Mouse (Mus musculus): ENCODE measurements around the gene Limch1. TPM values are rescaled to one million over a fixed set of nuclear protein-coding genes. Genes with fewer than 3 reads are reported as not detected.
A peak's percentile ranks its signal among the peaks of the same experiment; 100 is the strongest.

The Limch1 gene
- total RNA-seq, 2 experiments from 2014 or later: 120 to 123 TPM

GRCm38 (mm10) chr5:67011985-67012384 lies 266.4 kb downstream of the Limch1 start:
- no peak for DNase-seq (ENCODE audit: low spot score in 2 of 2)

GRCm38 (mm10) chr5:67013926-67014325 lies 268.3 kb downstream of the Limch1 start:
- no peak for DNase-seq (ENCODE audit: low spot score in 2 of 2)

- DNase-seq (ENCODE audit: low spot score in 2 of 2): peak; percentile 75 to 79
Observed at GRCm38 (mm10) chr5:67016450-67016849, 270.8 kb downstream of the Limch1 start.

- DNase-seq (ENCODE audit: low spot score in 2 of 2): no peak
Observed at GRCm38 (mm10) chr5:67024459-67025050, 278.9 kb downstream of the Limch1 start.

- no peak for DNase-seq (ENCODE audit: low spot score in 2 of 2)
Observed at GRCm38 (mm10) chr5:67025095-67025494, 279.5 kb downstream of the Limch1 start.

GRCm38 (mm10) chr5:67025581-67025980 lies 280.0 kb downstream of the Limch1 start:
- DNase-seq (ENCODE audit: low spot score in 2 of 2): no peak

GRCm38 (mm10) chr5:67028786-67029185 lies 283.2 kb downstream of the Limch1 start:
- DNase-seq (ENCODE audit: low spot score in 2 of 2): no peak

GRCm38 (mm10) chr5:67029946-67030345 lies 284.3 kb downstream of the Limch1 start:
- no peak for DNase-seq (ENCODE audit: low spot score in 2 of 2)

- no peak for DNase-seq (ENCODE audit: low spot score in 2 of 2)
Observed at GRCm38 (mm10) chr5:67032601-67033000, 287.0 kb downstream of the Limch1 start.

- no peak for DNase-seq (ENCODE audit: low spot score in 2 of 2)
Observed at GRCm38 (mm10) chr5:67043932-67044331, 298.3 kb downstream of the Limch1 start.

GRCm38 (mm10) chr5:67048003-67048402 lies 302.4 kb downstream of the Limch1 start:
- peak; percentile 37 to 53 for DNase-seq (ENCODE audit: low spot score in 2 of 2)

GRCm38 (mm10) chr5:67057803-67058202 lies 312.2 kb downstream of the Limch1 start:
- no peak for DNase-seq (ENCODE audit: low spot score in 2 of 2)

- DNase-seq (ENCODE audit: low spot score in 2 of 2): no peak
Observed at GRCm38 (mm10) chr5:67060519-67060918, 314.9 kb downstream of the Limch1 start.

- no peak for DNase-seq (ENCODE audit: low spot score in 2 of 2)
Observed at GRCm38 (mm10) chr5:67063596-67063995, 318.0 kb downstream of the Limch1 start.

- DNase-seq (ENCODE audit: low spot score in 2 of 2): no peak
Observed at GRCm38 (mm10) chr5:67083117-67083516, 337.5 kb downstream of the Limch1 start.

GRCm38 (mm10) chr5:67090856-67091255 lies 345.2 kb downstream of the Limch1 start:
- no peak for DNase-seq (ENCODE audit: low spot score in 2 of 2)

GRCm38 (mm10) chr5:67091766-67092165 lies 346.1 kb downstream of the Limch1 start:
- no peak for DNase-seq (ENCODE audit: low spot score in 2 of 2)

- no peak for DNase-seq (ENCODE audit: low spot score in 2 of 2)
Observed at GRCm38 (mm10) chr5:67093991-67094390, 348.4 kb downstream of the Limch1 start.

- DNase-seq (ENCODE audit: low spot score in 2 of 2): peak in 1 of 2 experiments; percentile 4
Observed at GRCm38 (mm10) chr5:67095153-67095552, 349.5 kb downstream of the Limch1 start.

GRCm38 (mm10) chr5:67095651-67096377 lies 350.2 kb downstream of the Limch1 start:
- DNase-seq (ENCODE audit: low spot score in 2 of 2): peak in 1 of 2 experiments; percentile 1

GRCm38 (mm10) chr5:67096378-67096771 lies 350.7 kb downstream of the Limch1 start:
- DNase-seq (ENCODE audit: low spot score in 2 of 2): peak in 1 of 2 experiments; percentile 2
